Mouse (Mus musculus) MEL (cell line): Measurements from ENCODE around the gene Pum1. TPM values are rescaled to one million over a fixed set of nuclear protein-coding genes. Genes with fewer than 3 reads are reported as not detected.

Experiments used
- DNase-seq: peaks from one replicate; pipeline ENCODE4 v3.0.0; 2011; ENCODE audit warnings: low read depth, low spot score
- H3K27ac ChIP-seq: 2 replicates; pipeline ENCODE4 v1.5.1; 2012; ENCODE audit warnings: low read depth, mild to moderate bottlenecking, control low read depth, low read length, moderate library complexity; ENCODE audit not compliant: control insufficient read depth
- H3K27me3 ChIP-seq, 2 experiments: fragments of 150-350 bp in 1 of 2; sonication (generic) in 1 of 2; 2 replicates each; pipeline ENCODE4 v1.6.1; 2012; ENCODE audit warnings: low read length in 2 of 2, mild to moderate bottlenecking in 2 of 2, improper control_type of control experiment in 1 of 2, moderate library complexity in 1 of 2; ENCODE audit not compliant: insufficient read depth in 2 of 2, control insufficient read depth in 1 of 2
- H3K36me3 ChIP-seq, 2 experiments: 2 replicates each; pipeline ENCODE4 v1.6.1; 2012 to 2014; ENCODE audit warnings: low read length in 2 of 2, improper control_type of control experiment in 1 of 2, inconsistent platforms in 1 of 2, mild to moderate bottlenecking in 1 of 2; ENCODE audit not compliant: insufficient read depth in 2 of 2, control insufficient read depth in 1 of 2
- H3K4me1 ChIP-seq, 2 experiments: fragments of 150-350 bp in 1 of 2; sonication (generic) in 1 of 2; 2 replicates each; pipeline ENCODE4 v1.6.1; 2012; ENCODE audit warnings: low read length in 2 of 2, improper control_type of control experiment in 1 of 2, mild to moderate bottlenecking in 1 of 2; ENCODE audit not compliant: insufficient read depth in 2 of 2, control insufficient read depth in 1 of 2
- H3K4me3 ChIP-seq, 2 experiments: fragments of 150-350 bp in 1 of 2; sonication (generic) in 1 of 2; 2 replicates each; pipeline ENCODE4 v1.5.1; 2012; ENCODE audit warnings: low read depth in 2 of 2, low read length in 2 of 2, mild to moderate bottlenecking in 2 of 2, moderate library complexity in 2 of 2, control low read depth in 1 of 2, improper control_type of control experiment in 1 of 2; ENCODE audit not compliant: control insufficient read depth in 1 of 2, insufficient read depth in 1 of 2
- H3K79me2 ChIP-seq: 2 replicates; pipeline ENCODE4 v1.6.1; 2012; ENCODE audit warnings: mild to moderate bottlenecking, low read length, moderate library complexity; ENCODE audit not compliant: control insufficient read depth, poor library complexity, insufficient read depth
- H3K9ac ChIP-seq: 2 replicates; pipeline ENCODE4 v1.6.1; 2012; ENCODE audit warnings: low read depth, mild to moderate bottlenecking, control low read depth, low read length, moderate library complexity; ENCODE audit not compliant: control insufficient read depth, poor library complexity, severe bottlenecking
- H3K9me3 ChIP-seq: fragments of 150-350 bp; sonication (generic); replicated peaks from 2 replicates; pipeline ENCODE4 v1.6.1; 2012; ENCODE audit warnings: mild to moderate bottlenecking, low read length, improper control_type of control experiment, moderate library complexity; ENCODE audit not compliant: insufficient read depth
- BHLHE40 ChIP-seq: IDR thresholded peaks from 2 replicates; pipeline ENCODE4 v1.6.1; 2012; ENCODE audit warnings: low read depth, mild to moderate bottlenecking, inconsistent platforms, low read length, improper control_type of control experiment, borderline replicate concordance
- ELF1 ChIP-seq: IDR thresholded peaks from 2 replicates; pipeline ENCODE4 v1.6.1; 2014; ENCODE audit warnings: low read depth, mild to moderate bottlenecking, inconsistent platforms, low read length, improper control_type of control experiment, moderate library complexity
- GABPA ChIP-seq: IDR thresholded peaks from 2 replicates; pipeline ENCODE4 v1.6.1; 2012; ENCODE audit warnings: low read depth, mild to moderate bottlenecking, inconsistent platforms, low read length, improper control_type of control experiment, moderate library complexity
- GATA1 ChIP-seq: IDR thresholded peaks from 2 replicates; pipeline ENCODE4 v1.6.1; 2011; ENCODE audit warnings: low read depth, low read length, improper control_type of control experiment
- HCFC1 ChIP-seq: IDR thresholded peaks from 2 replicates; pipeline ENCODE4 v1.6.1; 2012; ENCODE audit warnings: low read depth, mild to moderate bottlenecking, inconsistent platforms, low read length, improper control_type of control experiment, moderate library complexity
- MAX ChIP-seq: IDR thresholded peaks from 2 replicates; pipeline ENCODE4 v1.6.1; 2011; ENCODE audit warnings: low read length, improper control_type of control experiment
- MXI1 ChIP-seq: IDR thresholded peaks from 2 replicates; pipeline ENCODE4 v1.6.1; 2011; ENCODE audit warnings: mild to moderate bottlenecking, low read depth, low read length, improper control_type of control experiment
- POLR2AphosphoS2 ChIP-seq: IDR thresholded peaks from 2 replicates; pipeline ENCODE4 v1.6.1; 2011; ENCODE audit warnings: low read length, improper control_type of control experiment
- RAD21 ChIP-seq: IDR thresholded peaks from 2 replicates; pipeline ENCODE4 v1.6.1; 2011; ENCODE audit warnings: mild to moderate bottlenecking, low read depth, low read length, improper control_type of control experiment
- SIN3A ChIP-seq: IDR thresholded peaks from 2 replicates; pipeline ENCODE4 v1.6.1; 2012; ENCODE audit warnings: low read length, improper control_type of control experiment, inconsistent platforms
- TBP ChIP-seq: IDR thresholded peaks from 2 replicates; pipeline ENCODE4 v1.8.0; 2011; ENCODE audit warnings: low read depth, low read length, improper control_type of control experiment
- TCF12 ChIP-seq: IDR thresholded peaks from 2 replicates; pipeline ENCODE4 v1.6.1; 2014; ENCODE audit warnings: low read depth, mild to moderate bottlenecking, inconsistent platforms, low read length, improper control_type of control experiment, moderate library complexity
- ZC3H11A ChIP-seq: IDR thresholded peaks from 2 replicates; pipeline ENCODE4 v1.6.1; 2012; ENCODE audit warnings: low read depth, mild to moderate bottlenecking, inconsistent platforms, low read length, improper control_type of control experiment
- ZKSCAN1 ChIP-seq: IDR thresholded peaks from 2 replicates; pipeline ENCODE4 v1.6.1; 2012; ENCODE audit warnings: low read depth, mild to moderate bottlenecking, inconsistent platforms, low read length, improper control_type of control experiment, moderate library complexity
- ZNF384 ChIP-seq: IDR thresholded peaks from 2 replicates; pipeline ENCODE4 v1.6.1; 2012; ENCODE audit warnings: low read depth, mild to moderate bottlenecking, inconsistent platforms, low read length, improper control_type of control experiment
- polyA plus RNA-seq, 2 experiments: library from polyadenylated mRNA; stranded (reverse) in 1 of 2; unstranded in 1 of 2; fragments of >175 nt in 1 of 2; fragments of >200 nt in 1 of 2; gene quantifications; 2 replicates each; pipeline versions ENCODE4 v1.2.1 to v1.2.4; 2012; ENCODE audit warnings: low replicate concordance in 2 of 2, low read depth in 1 of 2; ENCODE audit not compliant: insufficient read length in 2 of 2, insufficient read depth in 1 of 2, missing spikeins in 1 of 2
- total RNA-seq: library from RNA; depleted of rRNA; stranded (reverse); fragments of 300-350 nt; gene quantifications from 2 replicates; pipeline ENCODE4 v1.2.3, GENCODE M21; 2012

Gene Pum1
- total and polyA plus RNA-seq, 3 experiments: 31.9 to 46.2 (median 36.1) TPM

- TF ChIP-seq SIN3A (peak; percentile 84), BHLHE40 (no peak), HCFC1 (0 out of 2 replicates have a peak, but pooled peaks have one; percentile 16), MAX (no peak), ZKSCAN1 (no peak), ZNF384 (no peak)
These were observed 1.4 kb downstream of the Pum1 start (continued) for GRCm38 (mm10) chr4:130664414-130665029.

DNA sequence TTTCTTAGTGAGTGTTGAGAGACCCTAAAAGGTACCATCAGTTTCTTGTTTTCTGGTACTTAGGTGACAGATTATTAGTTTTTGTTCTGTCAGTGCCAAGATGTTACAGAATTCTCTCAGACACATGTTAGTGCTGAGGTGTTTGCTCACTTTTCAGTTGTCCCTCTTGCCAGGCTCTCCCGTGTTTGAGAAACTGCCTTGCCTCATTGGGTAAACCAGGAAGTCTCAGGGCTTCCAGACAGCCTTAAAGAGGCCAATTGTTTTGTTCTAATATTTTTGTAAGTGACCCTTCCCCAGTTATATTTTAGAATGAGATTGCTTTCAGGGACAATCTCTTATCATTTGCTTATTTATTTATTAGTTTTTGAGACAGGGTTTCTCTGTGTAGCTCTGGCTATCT is 2.1 kb downstream of the Pum1 start:
- Histone ChIP-seq H3K79me2 (peaks cover 59% of the 10 kb centered on the region), H3K9me3 (no peaks in the 10 kb centered on the region), H3K27ac (no peak overlapping the region), H3K36me3 (peaks cover 13 to 48% of the 10 kb centered on the region in 2 experiments), H3K4me3 (peak overlapping the region; percentile 25 to 98), H3K27me3 (no peaks in the 10 kb centered on the region), H3K9ac (peak overlapping the region; percentile 54), H3K4me1 (peaks cover 13 to 16% of the 10 kb centered on the region in 2 experiments)
- TF ChIP-seq MXI1 (peak; percentile 7; the same call in 1 of the 2 replicates), ZC3H11A (no peak), TBP (no peak), POLR2AphosphoS2 (no peak), ELF1 (0 out of 2 replicates have a peak, but pooled peaks have one; percentile 38)
- DNase-seq: peak; percentile 40

GRCm38 (mm10) chr4:130667686-130668085 is 4.6 kb downstream of the Pum1 start:
- Histone ChIP-seq H3K27ac (no peak overlapping the region), H3K9me3 (no peaks in the 10 kb centered on the region), H3K4me3 (no peak overlapping the region), H3K36me3 (peaks cover 26 to 57% of the 10 kb centered on the region in 2 experiments), H3K4me1 (peaks cover 13 to 16% of the 10 kb centered on the region in 2 experiments), H3K9ac (no peak overlapping the region), H3K27me3 (no peaks in the 10 kb centered on the region), H3K79me2 (peaks cover 83% of the 10 kb centered on the region)
- TF ChIP-seq RAD21: no peak
- no peak for TF ChIP-seq GATA1
- no peak for TF ChIP-seq GABPA
- TF ChIP-seq TCF12: no peak
- no peak for DNase-seq
